Mouse (Mus musculus) MN1 (cell line): ENCODE measurements around the gene Cpt1a.
A peak's percentile ranks its signal among the peaks of the same experiment; 100 is the strongest.

Experiments used
- DNase-seq: peaks from one replicate; pipeline ENCODE4 v3.0.0-alpha.2; 2016; ENCODE audit warnings: low spot score

The Cpt1a gene

DNA sequence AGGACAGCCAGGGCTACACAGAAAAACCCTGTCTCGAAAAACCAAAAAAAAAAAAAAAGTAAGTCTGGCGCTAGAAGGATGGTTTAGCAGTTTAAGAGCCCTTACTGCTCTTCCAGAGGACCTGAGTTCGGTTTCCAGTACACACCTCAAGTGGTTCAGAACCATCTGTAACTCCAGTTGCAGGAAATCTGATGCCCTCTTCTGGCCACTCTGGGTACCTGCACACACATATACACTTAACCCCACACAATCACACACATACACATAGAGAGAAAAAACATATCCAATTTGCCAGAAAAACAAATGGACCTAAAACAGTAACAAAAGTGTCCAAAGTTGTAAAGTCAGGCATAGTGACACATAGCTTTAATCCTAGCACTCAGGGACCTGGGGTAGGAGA is 43.0 kb downstream of the Cpt1a start:
- DNase-seq: no peak

DNA sequence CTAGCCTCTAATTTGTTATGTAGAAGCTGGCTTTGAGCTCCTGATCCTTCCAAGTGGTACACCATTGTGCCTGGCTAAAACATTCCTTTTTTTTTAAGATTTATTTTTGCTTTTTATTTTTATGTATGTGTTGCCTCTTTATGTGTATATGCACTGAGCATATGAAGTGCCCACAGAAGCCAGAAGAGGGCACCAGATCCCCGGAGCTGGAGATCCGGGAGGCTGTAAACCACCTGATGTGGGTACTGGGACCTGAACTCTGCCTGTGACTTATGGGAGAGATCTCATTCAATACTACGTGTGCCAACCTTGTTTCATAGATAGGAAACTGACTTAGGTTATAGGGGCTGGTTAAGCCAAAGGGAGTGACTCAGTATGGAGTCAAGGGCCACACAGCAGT is 46.1 kb downstream of the Cpt1a start:
- DNase-seq: no peak

DNA sequence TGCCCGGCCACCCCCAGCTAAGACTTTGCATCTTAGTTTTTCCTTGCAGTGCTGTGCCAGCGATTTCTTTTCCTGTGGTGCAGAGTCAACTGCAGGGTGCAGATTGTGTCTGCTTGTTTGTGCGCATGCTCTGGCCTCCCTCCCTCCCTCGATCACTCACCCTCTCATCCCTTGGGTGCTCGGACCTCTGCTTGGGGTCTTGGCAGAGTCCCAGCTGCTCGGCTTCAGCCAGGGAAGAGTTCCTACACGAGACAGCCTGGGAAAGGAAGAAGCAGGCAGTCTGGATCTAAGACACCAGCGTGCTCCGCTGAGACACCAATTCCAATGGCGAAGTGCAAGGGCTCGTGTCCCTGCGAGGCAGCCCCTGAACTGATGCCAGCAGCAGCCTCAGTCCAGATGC is 51.2 kb downstream of the Cpt1a start:
- DNase-seq: no peak

DNA sequence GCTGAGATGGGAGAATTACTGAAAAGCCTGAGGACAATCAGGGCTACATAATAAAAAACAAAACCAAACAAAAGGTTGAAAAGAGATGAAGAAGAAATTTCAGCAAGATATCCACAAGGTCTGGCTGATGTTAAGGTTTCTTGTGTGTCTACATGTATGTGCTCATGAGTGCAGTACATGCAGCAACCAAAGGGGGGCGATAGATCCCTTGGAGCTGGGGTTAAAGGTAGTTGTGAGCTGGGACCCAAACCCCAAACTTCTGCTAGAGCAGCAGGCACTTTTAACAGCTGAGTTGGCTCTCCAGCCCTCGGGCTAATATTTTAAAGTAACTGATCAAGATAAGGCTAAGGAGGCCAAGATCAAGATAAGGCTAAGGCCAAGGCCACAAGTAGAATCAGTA is 51.9 kb downstream of the Cpt1a start:
- no peak for DNase-seq

DNA sequence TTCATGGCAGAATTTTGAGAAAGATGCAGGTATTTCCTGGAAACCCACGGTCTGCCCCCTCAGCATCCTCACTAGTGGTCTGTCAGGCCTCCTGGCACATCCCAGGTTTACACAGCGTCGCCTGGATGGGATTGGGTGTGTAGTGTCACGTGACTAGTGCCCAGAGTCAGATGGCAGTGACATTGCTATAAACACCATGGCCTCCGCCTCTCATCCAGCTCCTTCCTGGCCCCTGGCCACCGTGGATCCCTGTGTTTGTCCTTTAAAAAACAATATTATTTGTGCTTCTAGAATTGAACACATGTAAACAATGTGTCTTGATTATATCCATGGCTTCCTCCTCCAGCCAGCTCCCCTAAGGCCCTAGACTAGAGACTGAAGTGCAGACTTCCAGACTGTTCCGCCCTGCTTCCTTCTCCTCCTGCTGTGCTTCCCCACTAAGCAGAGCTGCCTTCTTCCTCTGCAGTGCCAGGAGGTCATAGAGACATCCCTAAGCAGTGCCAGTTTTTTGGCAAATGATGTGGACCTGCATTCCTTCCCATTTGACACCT is 53.9 kb downstream of the Cpt1a start:
- no peak for DNase-seq

DNA sequence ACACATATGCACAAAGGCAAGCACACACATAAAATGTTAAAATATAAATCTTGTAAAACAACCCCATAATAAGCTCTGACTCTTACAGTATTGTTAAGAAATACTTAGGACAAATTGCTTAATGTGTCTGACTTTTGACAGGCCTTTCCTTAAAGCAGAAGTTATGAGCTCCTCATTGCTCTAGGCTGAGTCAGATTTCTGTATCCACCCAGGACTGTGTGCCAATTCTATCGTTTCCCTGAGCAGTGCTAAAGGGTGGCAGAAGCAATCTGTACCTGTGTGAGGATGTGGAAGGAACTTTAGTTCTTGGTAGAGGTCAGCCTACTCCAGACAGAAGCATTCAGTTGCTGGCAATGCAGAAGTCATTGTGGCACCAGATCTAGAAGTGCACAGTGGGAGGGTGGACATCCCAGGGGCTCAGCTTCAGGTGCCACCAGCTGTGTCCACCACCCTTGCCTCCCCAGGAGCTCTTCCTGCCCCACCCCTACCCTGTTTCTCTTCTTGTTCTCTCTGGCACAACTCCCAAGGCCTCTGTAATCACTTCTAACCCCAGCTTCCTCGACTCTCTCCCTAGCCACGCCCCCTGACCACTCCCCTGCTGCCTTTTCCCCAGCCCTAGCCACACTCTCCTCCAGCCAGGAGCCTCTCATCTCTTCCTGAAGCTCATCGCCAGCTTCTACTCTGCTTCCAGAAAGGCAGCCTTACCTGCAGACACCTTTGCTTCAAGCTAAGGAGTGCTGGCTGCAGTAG is 55.0 kb downstream of the Cpt1a start:
- DNase-seq: no peak

DNA sequence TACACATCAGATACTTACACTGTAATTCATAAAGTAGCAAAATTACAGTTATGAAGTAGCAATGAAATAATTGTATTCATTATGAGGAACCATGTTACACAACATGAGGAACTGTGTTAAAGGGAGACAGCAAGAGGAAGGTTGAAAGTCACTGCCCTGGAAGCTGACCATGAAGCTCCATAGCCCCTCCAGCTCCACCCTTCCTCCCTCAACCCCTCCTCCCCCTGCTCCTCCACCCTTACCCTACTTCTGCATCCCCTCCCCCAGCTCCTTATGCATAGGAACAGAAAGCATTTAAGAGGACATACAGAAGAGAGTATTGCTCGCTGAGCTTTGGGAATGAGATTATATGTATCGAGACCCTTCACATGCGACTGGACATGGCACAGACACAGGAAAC is 56.5 kb downstream of the Cpt1a start:
- DNase-seq: no peak

DNA sequence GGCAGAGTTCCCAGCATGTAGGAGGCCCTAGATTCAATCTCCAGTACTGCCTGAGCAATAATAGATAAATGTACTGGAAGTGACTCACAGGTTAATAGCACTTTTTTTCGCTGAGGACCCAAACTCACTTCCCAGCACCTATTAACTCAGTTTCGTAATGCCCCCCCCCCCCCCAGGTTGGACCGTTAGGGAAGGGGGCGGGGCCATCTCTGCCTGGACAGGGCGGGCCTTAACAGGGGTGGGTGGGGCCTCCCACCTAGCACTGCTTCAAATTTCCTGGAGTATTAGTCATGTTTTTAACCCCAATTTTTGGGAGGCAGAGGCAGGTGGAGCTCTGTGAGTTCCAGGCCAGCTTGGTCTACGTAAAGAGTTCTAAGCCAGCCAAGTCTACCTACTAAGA is 65.9 kb downstream of the Cpt1a start:
- no peak for DNase-seq

DNA sequence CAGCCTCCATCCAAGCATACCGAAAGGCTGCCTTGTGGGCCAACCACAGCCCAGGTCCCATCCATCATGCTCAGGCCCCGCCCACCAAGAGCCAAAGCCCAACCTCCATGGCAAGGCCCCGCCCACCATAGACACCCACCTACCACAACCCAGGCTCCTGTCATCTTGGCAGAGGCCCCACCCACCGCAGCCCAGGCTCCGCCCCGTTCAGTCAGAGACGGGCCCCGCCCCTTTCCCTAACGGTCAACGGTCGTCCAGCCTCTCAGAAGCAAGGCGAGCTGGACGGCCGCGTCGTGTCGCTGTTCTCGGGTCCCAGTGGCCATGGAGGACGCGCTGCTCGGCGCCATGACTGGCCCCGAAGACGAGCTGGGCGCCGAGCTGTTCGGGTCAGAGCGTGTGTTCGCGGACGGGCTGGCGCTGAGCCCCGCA is 66.5 kb downstream of the Cpt1a start, which contains the start of gene Tesmin:
Gene Tesmin (plus strand): TSS at position 229 of the 429 bp plus-strand sequence.
- peak; percentile 79 for DNase-seq

DNA sequence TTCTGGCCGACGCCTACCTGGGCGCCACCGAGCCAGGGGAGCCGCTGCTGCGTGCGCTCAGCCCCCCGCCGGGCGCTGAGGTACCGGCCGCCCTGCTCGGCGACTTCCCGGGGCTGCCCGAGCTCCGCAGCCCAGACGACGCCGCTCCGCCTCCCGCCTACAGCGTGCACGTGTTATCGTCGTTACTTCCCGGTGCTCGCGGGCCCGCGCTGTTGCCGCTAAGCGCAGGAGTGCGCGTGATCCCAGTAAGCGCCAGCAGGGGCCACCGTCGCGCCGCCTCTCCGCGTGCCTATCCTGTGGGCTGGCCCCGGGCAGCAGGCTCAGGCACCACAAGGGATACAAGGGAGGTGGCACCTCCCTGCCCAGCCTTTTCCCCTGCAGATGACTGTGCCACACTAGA is 67.0 kb downstream of the Cpt1a start:
- peak; percentile 76 for DNase-seq

DNA sequence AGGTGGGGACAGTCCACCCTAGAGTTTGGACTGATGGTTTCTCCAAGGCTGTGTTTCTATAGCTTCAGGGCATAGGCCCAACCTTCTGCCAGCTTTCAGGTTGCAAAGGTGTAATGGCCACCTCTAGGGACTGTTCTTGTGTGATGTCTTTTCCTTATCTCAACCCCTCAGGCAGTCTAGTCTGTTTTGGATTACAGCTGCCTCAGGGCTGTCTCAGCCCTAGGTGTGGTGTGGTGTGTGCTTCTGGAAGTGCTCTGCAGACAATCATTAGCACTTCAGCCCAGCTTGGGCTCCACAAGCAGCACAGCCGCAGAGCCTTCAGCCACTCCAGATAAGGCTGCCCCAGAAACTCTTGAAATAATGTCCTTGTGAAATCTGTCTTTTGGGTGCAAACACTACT is 70.2 kb downstream of the Cpt1a start:
- DNase-seq: peak; percentile 61

DNA sequence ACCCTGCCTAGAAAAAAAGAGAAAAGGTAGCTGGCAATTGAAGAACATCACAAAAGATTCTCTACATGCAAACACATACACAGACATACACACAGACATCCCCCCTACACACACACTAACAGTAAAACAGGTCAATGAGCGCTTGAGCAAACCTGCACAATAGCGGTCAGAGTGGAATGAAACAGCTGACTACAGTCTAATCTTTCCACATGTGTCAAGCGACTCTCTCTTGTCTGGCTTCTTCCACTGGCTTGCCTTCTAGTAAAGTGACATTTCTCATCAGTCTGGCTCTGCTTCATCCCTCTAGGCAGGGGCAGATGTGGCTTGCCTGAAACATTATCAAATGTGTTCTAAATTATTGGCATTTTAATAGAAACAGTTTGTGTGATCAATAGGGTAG is 72.1 kb downstream of the Cpt1a start:
- DNase-seq: no peak

DNA sequence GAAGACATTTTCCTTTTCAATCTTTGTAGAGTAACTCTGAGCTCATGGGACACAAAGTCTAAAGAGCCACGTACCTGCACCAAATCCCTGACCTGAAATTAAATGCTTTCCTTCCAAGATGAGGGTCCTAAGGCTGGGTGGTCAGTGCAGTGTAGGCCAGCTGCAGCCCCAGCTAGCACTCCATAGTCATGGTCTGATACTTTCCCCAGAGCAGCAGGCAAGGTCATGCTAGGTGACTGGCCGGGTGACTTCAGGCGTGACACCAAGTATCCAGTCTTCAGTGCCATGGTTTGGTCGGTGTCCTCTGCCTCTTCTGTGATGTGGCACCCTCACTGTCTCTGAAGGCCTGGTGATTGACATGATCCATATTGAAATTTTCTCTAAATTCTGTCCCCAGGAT is 77.9 kb downstream of the Cpt1a start:
- no peak for DNase-seq

DNA sequence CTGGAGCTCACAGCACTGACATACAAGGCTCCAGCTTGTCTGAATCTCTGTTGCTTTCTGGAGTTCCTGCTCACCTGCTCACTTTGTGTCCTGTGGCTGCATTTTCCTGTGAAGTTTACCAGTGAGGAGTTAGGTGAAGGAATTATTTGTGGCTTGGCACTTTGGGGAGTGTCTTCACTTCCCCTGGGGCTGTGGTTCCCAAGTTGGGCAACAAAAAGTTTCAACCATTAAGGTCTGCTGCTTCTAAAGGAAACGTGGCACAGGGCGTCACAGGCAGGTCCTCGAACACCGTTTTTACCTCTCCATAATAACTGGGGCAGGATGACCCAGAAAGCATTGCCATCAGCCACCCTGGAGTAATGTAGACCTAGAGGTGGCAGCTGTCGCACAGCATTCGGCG is 79.4 kb downstream of the Cpt1a start:
- no peak for DNase-seq

DNA sequence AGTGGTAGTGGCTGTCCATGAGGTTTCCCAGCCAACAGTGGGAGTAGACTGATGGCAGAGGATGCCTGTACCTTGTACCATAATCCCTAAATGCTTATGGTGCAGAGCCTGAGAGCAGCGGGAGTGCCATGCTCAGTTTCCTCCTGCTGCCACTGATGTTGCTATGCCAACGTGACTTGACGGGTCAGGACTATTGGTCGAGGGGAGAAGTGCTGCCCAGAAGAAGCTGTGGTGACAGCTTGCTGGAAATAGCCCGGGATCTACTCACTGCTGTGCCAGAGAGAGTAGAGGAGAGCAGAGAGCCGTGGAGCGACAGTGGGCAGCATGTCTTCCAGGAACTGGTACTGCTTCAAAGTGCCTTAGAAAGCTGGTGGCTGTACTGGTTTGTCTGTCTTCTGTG is 79.8 kb downstream of the Cpt1a start:
- no peak for DNase-seq

DNA sequence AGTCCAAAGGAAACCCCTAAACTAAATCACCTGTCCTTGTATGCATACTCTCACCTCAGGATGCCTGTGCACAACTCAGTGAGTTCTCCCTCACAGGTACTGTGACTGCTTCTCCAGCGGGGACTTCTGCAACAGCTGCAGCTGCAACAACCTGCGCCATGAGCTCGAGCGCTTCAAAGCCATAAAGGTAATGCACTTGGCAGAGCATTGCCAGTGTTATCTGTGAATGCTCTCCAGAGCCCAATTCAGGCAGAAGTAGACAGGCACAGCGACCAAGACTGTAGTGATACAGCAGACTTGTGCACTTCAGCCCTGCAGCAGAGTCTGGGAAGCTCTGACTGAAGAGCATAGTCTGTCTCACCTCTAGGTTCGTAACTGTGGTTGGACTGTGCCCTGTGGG is 80.3 kb downstream of the Cpt1a start:
- DNase-seq: no peak

DNA sequence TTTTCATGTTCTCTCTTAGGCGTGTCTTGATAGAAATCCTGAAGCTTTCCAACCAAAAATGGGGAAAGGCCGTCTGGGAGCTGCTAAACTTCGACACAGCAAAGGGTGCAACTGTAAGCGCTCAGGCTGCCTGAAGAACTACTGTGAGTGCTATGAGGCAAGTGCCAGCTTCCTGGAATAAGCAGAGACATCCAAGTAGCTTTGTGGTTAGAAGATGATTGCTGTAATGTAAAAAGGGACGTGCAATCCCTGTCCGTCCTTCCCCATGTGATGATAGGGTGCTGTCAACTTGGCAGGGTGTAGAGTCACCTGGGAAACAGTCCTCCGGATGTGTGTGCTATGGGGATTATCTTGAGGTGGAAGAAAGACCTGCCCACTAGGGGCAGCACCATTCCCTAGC is 81.9 kb downstream of the Cpt1a start:
- DNase-seq: no peak

DNA sequence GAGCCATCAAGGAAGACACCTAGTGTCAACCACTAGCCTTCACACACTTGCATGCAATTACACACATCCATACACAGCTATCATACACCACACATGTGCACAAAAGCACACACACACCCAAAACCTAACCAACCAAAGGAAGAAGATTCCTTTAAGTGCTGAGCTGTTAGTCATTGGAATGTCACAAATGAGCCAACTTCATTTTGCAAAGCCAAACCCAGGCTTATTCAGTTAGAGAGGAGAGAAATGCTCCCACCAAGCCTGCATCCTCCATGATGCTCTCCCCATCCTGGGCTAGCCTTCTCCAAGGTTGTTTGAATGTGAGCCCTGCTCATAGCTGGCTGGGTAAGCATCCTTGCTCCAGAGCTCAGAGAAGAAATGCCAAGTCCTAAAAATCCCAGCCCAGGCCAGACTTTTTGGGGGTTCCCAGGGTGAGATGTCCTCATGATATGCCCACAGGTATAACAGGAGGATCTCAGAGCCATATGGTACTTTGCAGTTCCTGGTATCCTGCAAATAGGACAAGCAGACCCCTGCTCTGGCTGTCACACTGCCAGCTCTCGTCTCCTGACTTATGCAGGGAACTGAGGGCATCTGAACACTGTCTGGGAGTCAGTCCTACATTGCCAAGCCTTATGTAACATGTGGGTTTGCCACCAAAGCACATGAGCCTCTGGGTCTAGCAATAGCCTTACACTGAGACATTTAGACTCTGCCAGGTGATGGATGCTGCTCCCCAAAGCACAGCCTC is 83.6 kb downstream of the Cpt1a start:
- DNase-seq: no peak

DNA sequence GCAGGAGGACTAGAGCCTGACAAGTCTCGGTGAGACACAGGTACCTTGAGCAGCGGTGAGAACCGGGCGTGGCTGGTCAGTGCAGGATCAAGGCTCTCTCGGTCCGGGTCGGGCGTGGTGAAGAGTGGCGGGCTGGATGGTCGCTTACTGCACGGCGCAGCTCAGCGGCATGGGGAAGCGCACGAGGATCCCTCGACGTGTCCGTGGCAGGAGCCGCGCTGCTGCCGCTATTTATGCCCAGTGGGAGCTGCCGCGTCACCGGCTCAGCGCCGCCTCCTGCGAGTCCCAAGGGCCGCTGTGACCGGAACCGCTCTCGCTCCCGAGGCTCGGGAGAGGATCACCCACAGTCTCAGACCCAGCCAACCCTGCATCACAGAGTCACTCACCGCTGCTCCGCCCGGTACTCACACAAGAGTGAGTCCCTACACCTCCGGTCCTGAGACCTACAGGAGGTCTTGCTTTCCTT is 92.2 kb downstream of the Cpt1a start, which contains the start of gene Gal:
Gene Gal (minus strand): TSS at position 277 of the 466 bp plus-strand sequence.
- DNase-seq: no peak

DNA sequence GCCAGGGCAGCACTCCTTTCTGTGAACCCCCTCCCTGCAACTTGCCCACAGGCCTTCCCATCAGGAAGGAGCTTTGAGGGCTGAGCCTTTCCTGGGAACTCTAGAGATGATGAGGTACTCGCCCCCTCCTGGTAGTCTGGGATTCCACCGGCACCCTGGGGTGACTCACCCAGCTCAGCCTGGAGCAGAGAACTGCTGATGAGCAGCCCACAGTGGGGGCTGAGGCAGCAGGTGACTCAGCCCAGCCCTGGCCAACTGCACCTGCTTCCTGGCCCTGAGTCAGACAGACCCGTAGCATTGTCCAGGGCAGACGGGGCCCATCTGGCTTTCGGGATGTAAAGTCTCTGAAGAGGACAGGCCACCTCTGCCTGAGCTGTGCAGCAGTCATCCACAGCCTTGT is 97.1 kb downstream of the Cpt1a start:
- DNase-seq: peak; percentile 74

DNA sequence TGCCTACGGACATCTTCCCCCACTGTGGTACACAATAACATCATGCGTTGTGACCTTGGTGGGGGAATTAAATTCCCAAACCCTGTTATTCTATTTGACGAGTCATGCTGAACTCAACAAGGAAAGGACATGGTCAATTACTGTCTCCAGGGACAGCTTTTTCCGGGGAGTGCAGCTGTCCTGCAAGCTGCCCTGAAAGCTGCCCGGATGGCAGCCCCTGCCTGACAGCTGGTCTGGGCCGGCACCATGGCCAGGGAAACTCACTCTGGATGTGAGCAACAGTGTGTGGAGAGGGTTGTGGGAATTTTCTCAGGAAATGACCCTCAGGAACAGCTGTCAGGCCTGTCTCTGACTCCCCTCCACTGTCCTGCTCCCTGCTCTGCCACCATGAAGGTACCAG is 100.4 kb downstream of the Cpt1a start:
- DNase-seq: no peak

DNA sequence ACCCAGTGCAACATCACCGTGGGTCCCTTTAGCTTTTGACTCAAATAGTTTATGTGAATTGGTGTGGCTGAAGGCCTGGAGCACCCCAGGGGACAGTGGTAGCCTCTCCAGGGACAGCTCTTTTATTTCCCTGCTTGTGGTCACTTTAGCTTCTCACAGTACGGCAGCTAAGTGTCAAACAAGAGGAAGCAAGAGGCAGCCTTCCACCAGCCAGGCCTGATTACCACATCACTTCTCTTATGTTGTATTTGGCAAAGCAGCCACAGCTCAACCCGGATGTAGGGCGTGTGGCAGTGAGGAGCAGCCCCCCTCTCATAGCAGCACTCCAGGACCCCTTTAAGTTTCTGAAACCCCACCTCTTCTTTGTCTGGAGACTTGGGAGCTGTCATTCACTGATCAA is 100.8 kb downstream of the Cpt1a start:
- no peak for DNase-seq

DNA sequence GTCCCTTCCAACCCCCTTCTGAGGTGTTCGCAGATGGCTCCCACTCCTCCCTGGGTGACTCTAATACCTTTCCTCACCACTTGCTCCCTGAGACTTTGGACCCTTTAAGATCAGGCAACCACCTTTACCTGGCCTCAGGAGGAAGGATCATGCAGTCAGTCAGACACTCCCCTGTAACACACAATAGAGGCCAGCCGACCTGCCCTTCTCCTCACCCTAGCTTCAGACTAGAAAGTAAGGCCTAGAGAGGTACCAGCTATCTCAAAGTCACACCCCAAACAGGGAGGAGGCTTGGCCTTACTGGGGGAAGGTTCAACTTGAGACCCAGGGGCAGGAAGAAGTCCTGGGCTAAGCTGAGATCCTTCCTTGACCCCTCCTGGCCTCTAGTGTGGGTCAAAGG is 102.1 kb downstream of the Cpt1a start:
- DNase-seq: no peak
